Mouse (Mus musculus): Measurements from ENCODE around the gene Fth1. TPM values are rescaled to one million over a fixed set of nuclear protein-coding genes. Genes with fewer than 3 reads are reported as not detected.
A peak's percentile ranks its signal among the peaks of the same experiment; 100 is the strongest.

The Fth1 gene
- polyA plus RNA-seq, 2 experiments: 1,645 to 3,787 TPM

GRCm38 (mm10) chr19:9982852-9983542 is 2.6 kb downstream of the Fth1 start:
- Histone ChIP-seq H3K4me2 (ENCODE audit: low read depth) (peak overlapping the region; percentile 98), H3K9ac (replicated peaks) (peak overlapping the region; percentile 99), H3K36me3 (replicated peaks; ENCODE audit: control insufficient read depth, insufficient read depth, low read depth) (peaks cover 31% of the 10 kb centered on the region), H3K4me3 (ENCODE audit: insufficient read depth in 1 of 2, low read depth in 2 of 2, low read length in 2 of 2) (peak overlapping the region; percentile 93 to 100), H3K27me3 (ENCODE audit: control insufficient read depth, insufficient read depth, low read length) (no peaks in the 10 kb centered on the region), H3K27ac (peak overlapping the region; percentile 97), H3K4me1 (replicated peaks; ENCODE audit: control insufficient read depth in 2 of 2, insufficient read depth in 2 of 2, low read length in 1 of 2) (peaks cover 41 to 47% of the 10 kb centered on the region in 2 experiments), H3K9me3 (ENCODE audit: control insufficient read depth, low read length) (no peaks in the 10 kb centered on the region)
- DNase-seq (ENCODE audit: low read depth in 3 of 3, low spot score in 3 of 3) (peak; percentile 82 to 83 (median 82)), ATAC-seq (ENCODE audit: insufficient read depth) (peak; percentile 78)
- 0% methylated on average over 31 of the region's 31 CpGs for WGBS (ENCODE audit: insufficient replicate concordance)
- TF ChIP-seq EP300 (IDR thresholded peaks at IDR 0.05; ENCODE audit: low read depth) (peak; percentile 93), CTCF (IDR thresholded peaks at IDR 0.05; ENCODE audit: low read depth) (peak; percentile 29; the same call in 1 of the 2 replicates)

- peak overlapping the region; percentile 99 for H3K9ac ChIP-seq (replicated peaks)
- 67% methylated on average over 20 of the region's 20 CpGs for WGBS (ENCODE audit: insufficient replicate concordance)
- TF ChIP-seq EP300 (IDR thresholded peaks at IDR 0.05; ENCODE audit: low read depth): no peak
- TF ChIP-seq CTCF (IDR thresholded peaks at IDR 0.05; ENCODE audit: low read depth): no peak
- H3K9me3 ChIP-seq (ENCODE audit: control insufficient read depth, low read length): no peaks in the 10 kb centered on the region
- peak overlapping the region; percentile 97 for H3K27ac ChIP-seq
- peaks cover 31% of the 10 kb centered on the region for H3K36me3 ChIP-seq (replicated peaks; ENCODE audit: control insufficient read depth, insufficient read depth, low read depth)
- no peak for DNase-seq (ENCODE audit: low read depth in 3 of 3, low spot score in 3 of 3)
- peak overlapping the region; percentile 93 to 100 for H3K4me3 ChIP-seq (ENCODE audit: insufficient read depth in 1 of 2, low read depth in 2 of 2, low read length in 2 of 2)
- H3K4me1 ChIP-seq (replicated peaks; ENCODE audit: control insufficient read depth in 2 of 2, insufficient read depth in 2 of 2, low read length in 1 of 2): peaks cover 35% of the 10 kb centered on the region in 2 experiments
- H3K4me2 ChIP-seq (ENCODE audit: low read depth): peak overlapping the region; percentile 98
- no peak for ATAC-seq (ENCODE audit: insufficient read depth)
- no peaks in the 10 kb centered on the region for H3K27me3 ChIP-seq (ENCODE audit: control insufficient read depth, insufficient read depth, low read length)
These were observed 4.0 kb downstream of the Fth1 start for GRCm38 (mm10) chr19:9984111-9985055.

GRCm38 (mm10) chr19:9985190-9985899 is 4.9 kb downstream of the Fth1 start:
- Histone ChIP-seq H3K9ac (replicated peaks) (no peak overlapping the region), H3K27me3 (ENCODE audit: control insufficient read depth, insufficient read depth, low read length) (no peaks in the 10 kb centered on the region), H3K4me1 (replicated peaks; ENCODE audit: control insufficient read depth in 2 of 2, insufficient read depth in 2 of 2, low read length in 1 of 2) (peaks cover 38 to 41% of the 10 kb centered on the region in 2 experiments), H3K4me2 (ENCODE audit: low read depth) (peak overlapping the region; percentile 98), H3K9me3 (ENCODE audit: control insufficient read depth, low read length) (no peaks in the 10 kb centered on the region), H3K36me3 (replicated peaks; ENCODE audit: control insufficient read depth, insufficient read depth, low read depth) (peaks cover 31% of the 10 kb centered on the region), H3K4me3 (ENCODE audit: insufficient read depth in 1 of 2, low read depth in 2 of 2, low read length in 2 of 2) (peak overlapping the region; percentile 18 to 93; a peak in 3 of 4 replicates), H3K27ac (peak overlapping the region; percentile 97)
- DNase-seq (ENCODE audit: low read depth in 3 of 3, low spot score in 3 of 3) (no peak), ATAC-seq (ENCODE audit: insufficient read depth) (no peak)
- TF ChIP-seq EP300 (IDR thresholded peaks at IDR 0.05; ENCODE audit: low read depth): no peak
- TF ChIP-seq CTCF (IDR thresholded peaks at IDR 0.05; ENCODE audit: low read depth): peak; percentile 41
- 88% methylated on average over 6 of the region's 6 CpGs for WGBS (ENCODE audit: insufficient replicate concordance)

GRCm38 (mm10) chr19:9985900-9986421 is 5.6 kb downstream of the Fth1 start:
- 85% methylated on average over 2 of the region's 2 CpGs for WGBS (ENCODE audit: insufficient replicate concordance)
- H3K9me3 ChIP-seq (ENCODE audit: control insufficient read depth, low read length): no peaks in the 10 kb centered on the region

More at GRCm38 (mm10) chr19:9985900-9986421, 5.6 kb downstream of the Fth1 start:
- peaks cover 31% of the 10 kb centered on the region for H3K36me3 ChIP-seq (replicated peaks; ENCODE audit: control insufficient read depth, insufficient read depth, low read depth)
- peaks cover 38 to 42% of the 10 kb centered on the region in 2 experiments for H3K4me1 ChIP-seq (replicated peaks; ENCODE audit: control insufficient read depth in 2 of 2, insufficient read depth in 2 of 2, low read length in 1 of 2)
- ATAC-seq (ENCODE audit: insufficient read depth): no peak
- DNase-seq (ENCODE audit: low read depth in 3 of 3, low spot score in 3 of 3): no peak
- H3K27ac ChIP-seq: peak overlapping the region; percentile 97
- peak overlapping the region; percentile 98; the same call in 1 of the 2 replicates for H3K4me2 ChIP-seq (ENCODE audit: low read depth)
- H3K4me3 ChIP-seq (ENCODE audit: insufficient read depth in 1 of 2, low read depth in 2 of 2, low read length in 2 of 2): 0 out of 4 replicates have a peak overlapping the region, but pooled peaks of 1 of the 2 experiments have one; percentile 8
- no peak for TF ChIP-seq CTCF (IDR thresholded peaks at IDR 0.05; ENCODE audit: low read depth)
- no peak for TF ChIP-seq EP300 (IDR thresholded peaks at IDR 0.05; ENCODE audit: low read depth)
- H3K27me3 ChIP-seq (ENCODE audit: control insufficient read depth, insufficient read depth, low read length): no peaks in the 10 kb centered on the region
- no peak overlapping the region for H3K9ac ChIP-seq (replicated peaks)
